Mouse (Mus musculus): ENCODE results near the gene Gm10799.

DNA sequence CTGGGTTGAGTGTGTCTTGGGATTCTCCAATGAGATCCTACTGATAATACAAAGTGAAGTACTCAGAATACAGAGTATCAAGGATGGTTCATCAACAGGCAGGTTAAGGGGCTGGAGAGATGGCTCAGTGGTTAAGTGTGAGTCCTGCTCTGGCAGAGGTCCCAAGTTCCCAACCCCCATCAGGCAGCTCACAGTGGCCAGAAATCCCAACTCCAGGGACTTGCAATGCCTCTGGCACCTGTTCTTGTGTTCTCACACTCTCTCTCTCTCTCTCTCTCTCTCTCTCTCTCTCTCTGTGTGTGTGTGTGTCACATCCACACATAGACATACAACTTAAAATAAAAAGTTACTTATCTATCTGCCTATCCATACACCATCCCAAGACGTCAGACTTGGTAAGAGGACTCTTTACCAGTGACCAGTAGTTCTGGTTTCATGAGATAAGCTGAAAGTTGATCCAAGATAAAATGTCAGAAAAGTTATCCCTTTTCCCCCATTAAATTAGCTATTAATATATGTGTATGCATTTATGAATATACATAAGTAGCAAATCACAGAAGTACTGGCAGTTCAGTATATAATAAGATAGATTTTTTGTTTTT lies 23.8 kb downstream of the Gm10799 start:
- TF ChIP-seq CTCF (IDR thresholded peaks at IDR 0.05; ENCODE audit: borderline replicate concordance, insufficient read depth, low read length) (no peak), POLR2A (IDR thresholded peaks at IDR 0.05; ENCODE audit: low read depth, low read length) (no peak)
